Mouse (Mus musculus) large intestine, adult 2 months (tissue): Measurements from ENCODE around the gene Itga4. TPM values are rescaled to one million over a fixed set of nuclear protein-coding genes. Genes with fewer than 3 reads are reported as not detected.

ENCODE experiments used
- DNase-seq: peaks from one replicate; pipeline ENCODE4 v3.0.0-alpha.2; 2012; ENCODE audit warnings: low read depth, low spot score
- WGBS: fragments of 180-500 bp; shearing (Covaris S2); methylation state at CpG from one replicate; pipeline ENCODE4 v1.1.7; 2018; 5-methylcytosine and 5-hydroxymethylcytosine counted together
- polyA plus RNA-seq: library from polyadenylated mRNA; depleted of rRNA; stranded (reverse); fragments of >200 nt; gene quantifications from 2 replicates; pipeline ENCODE4 v1.2.3, GENCODE M21; 2012

Gene Itga4
- polyA plus RNA-seq, 1 experiment: 2.6 TPM

DNA sequence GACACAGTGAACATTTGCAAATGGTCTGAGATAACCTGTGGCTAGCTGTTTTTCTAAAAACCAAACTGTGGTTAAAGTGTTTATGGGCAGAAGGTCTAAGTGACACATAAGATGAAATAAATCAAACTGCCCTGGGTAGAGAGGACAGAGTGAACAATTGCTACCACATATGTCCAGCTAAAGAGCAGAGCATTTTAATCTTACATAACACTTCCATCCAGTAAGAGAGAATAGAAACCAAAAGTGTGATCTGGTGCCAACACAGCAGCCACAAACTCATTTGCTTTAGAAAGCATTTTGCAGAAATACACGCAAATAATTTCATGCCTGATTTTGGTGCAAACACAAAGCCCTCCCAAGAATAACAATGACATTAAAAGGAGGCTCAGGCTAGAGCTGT, 83.8 kb downstream of the Itga4 start:
- DNase-seq: no peak
- WGBS: 59% methylated on average over 1 of the region's 1 CpGs

DNA sequence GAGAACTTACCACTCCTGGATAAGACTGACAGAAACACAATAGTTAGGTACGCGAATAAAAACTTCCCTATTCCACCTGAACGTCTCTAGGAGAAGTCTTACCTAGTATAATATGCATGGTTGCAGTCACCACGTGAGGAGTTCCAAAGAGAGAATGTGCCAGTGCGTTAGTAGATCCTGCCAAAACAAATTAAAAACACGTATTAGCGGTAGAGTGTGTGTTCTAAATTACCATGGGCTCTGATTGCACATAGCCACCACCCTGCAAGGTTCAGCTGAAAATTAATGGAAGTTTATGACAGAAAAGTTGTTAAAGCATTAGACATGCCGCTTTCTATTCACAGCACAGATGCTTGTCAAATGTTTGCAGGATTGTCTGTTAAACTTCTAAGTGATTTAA, 87.9 kb downstream of the Itga4 start:
- 82% methylated on average over 8 of the region's 8 CpGs for WGBS
- DNase-seq: no peak

GRCm38 (mm10) chr2:79351179-79352099, 96.2 kb downstream of the Itga4 start:
- 75% methylated on average over 6 of the region's 6 CpGs for WGBS
- DNase-seq: no peak

GRCm38 (mm10) chr2:79352100-79352802, 97.0 kb downstream of the Itga4 start:
- no peak for DNase-seq
- 77% methylated on average over 4 of the region's 4 CpGs for WGBS

DNA sequence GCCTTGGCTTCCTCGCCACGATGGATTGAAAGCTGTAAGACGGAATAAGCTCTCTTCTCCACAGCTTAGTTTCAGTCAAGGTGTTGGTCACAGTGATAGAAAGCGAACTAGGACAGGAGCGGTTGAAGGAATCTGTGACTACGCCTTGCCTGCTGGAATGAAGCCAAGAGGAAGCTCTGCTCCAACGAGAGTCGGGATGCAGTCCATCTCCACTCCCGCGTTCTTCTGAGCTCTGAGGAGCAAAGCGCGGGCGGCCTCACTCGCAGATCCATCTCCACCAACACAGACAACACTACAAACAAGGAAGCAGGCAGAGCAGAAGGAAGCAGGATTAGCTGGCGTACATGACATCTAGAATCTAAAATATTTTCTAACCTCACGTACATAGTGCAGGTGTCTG, 99.5 kb downstream of the Itga4 start:
- DNase-seq: no peak
- 74% methylated on average over 16 of the region's 16 CpGs for WGBS

GRCm38 (mm10) chr2:79357835-79358234, 102.6 kb downstream of the Itga4 start:
- DNase-seq: no peak
- 76% methylated on average over 3 of the region's 3 CpGs for WGBS

- DNase-seq: no peak
- 73% methylated on average over 6 of the region's 6 CpGs for WGBS
Observed at GRCm38 (mm10) chr2:79362029-79362428, 106.8 kb downstream of the Itga4 start.

- 75% methylated on average over 6 of the region's 6 CpGs for WGBS
- DNase-seq: no peak
Observed at GRCm38 (mm10) chr2:79363920-79364319, 108.7 kb downstream of the Itga4 start.

GRCm38 (mm10) chr2:79367451-79368450, 112.5 kb downstream of the Itga4 start:
- 73% methylated on average over 18 of the region's 18 CpGs for WGBS
- no peak for DNase-seq

GRCm38 (mm10) chr2:79368661-79369060, 113.4 kb downstream of the Itga4 start:
- no peak for DNase-seq
- 84% methylated on average over 12 of the region's 12 CpGs for WGBS

DNA sequence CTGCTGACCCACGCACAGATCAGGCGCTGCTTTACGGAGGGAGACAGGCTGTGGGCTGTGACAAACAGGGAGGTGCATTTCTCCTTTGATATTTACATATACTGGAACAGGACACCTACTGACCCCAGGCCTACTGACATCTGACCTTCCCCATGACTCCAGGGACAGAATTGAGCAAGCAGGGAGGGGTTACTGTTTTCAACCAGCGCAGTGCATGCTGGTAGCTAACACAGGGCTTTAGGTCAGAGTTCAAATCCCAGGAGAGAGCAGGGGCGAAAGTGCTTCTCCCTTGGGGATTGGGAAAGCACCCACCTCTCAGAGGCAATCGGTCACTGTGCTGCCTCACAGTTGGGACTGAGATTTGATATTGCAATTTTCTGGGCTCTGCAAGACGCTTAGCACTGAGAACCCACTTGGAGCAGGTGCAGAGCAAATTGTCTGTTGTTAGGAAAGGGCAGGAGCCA, 113.9 kb downstream of the Itga4 start:
- DNase-seq: no peak
- 67% methylated on average over 7 of the region's 7 CpGs for WGBS

- DNase-seq: no peak
- WGBS: 88% methylated on average over 4 of the region's 4 CpGs
Observed at GRCm38 (mm10) chr2:79369905-79370304, 114.7 kb downstream of the Itga4 start.

- 79% methylated on average over 9 of the region's 9 CpGs for WGBS
- DNase-seq: no peak
Observed at GRCm38 (mm10) chr2:79370711-79371312, 115.6 kb downstream of the Itga4 start.

DNA sequence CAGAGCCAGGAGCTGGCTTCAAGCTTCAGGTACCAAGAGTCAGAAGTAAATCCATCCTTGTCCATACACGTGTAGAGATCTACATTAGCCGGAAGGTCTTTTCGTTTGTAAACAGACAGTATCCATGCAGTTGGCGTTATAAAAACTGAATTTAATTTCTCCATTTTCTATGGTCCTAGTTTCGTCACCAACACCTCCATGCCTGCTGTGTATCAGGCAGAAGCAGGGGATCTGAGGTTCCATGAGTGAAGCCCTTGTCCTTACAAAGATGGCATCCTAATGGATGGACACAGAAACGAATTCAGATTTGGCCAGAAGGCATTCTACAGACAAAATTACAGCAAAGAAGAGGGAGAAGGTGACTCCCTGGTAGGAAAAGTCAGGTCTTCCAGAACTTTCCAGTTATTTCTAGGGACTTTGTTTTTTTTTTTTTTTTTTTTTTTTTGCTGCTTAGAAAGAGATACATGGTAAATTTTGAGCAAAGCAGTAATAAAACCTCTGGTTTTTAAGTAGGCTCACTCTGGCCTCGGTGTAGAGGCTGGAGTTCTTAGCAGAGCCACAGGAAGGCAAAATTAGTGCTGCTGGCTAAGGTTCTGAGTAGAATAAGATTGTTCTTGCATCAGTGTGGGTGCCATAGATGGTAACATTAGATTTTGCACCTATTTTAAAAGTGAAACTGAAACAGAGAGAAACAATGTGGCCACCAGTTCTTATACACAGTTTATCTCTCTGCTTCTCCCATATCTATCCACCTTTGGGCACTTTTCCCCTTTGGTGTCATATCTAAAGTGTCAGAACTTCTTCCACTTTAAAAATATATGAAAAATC, 116.3 kb downstream of the Itga4 start:
- DNase-seq: no peak
- 85% methylated on average over 7 of the region's 7 CpGs for WGBS

DNA sequence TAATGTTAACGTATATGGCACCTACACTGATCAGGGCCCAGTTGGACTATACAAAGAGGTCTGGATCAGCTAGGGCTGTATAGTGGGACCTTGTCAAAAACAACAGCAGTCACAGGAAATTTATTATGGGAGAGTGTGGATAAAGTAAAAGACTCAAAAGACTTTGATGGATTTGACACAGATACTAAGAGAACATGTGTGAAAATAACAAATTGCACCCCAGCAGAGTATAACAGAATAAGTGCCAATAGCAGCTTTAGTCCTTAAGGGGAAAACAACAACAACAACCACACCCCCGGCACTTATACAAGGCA, 116.9 kb downstream of the Itga4 start:
- 74% methylated on average over 2 of the region's 2 CpGs for WGBS
- no peak for DNase-seq

GRCm38 (mm10) chr2:79372486-79373200, 117.4 kb downstream of the Itga4 start:
- no peak for DNase-seq
- 43% methylated on average over 6 of the region's 6 CpGs for WGBS

GRCm38 (mm10) chr2:79378346-79379086, 123.3 kb downstream of the Itga4 start:
- WGBS: 66% methylated on average over 8 of the region's 8 CpGs

More at GRCm38 (mm10) chr2:79378346-79379086, 123.3 kb downstream of the Itga4 start:
- no peak for DNase-seq
